Mouse (Mus musculus) urinary bladder, postnatal 25 days (tissue): ENCODE data around the gene Cmtm6.

Source experiments
- DNase-seq: peaks from one replicate; pipeline ENCODE4 v3.0.0; 2022; ENCODE audit warnings: low spot score

Gene Cmtm6

DNA sequence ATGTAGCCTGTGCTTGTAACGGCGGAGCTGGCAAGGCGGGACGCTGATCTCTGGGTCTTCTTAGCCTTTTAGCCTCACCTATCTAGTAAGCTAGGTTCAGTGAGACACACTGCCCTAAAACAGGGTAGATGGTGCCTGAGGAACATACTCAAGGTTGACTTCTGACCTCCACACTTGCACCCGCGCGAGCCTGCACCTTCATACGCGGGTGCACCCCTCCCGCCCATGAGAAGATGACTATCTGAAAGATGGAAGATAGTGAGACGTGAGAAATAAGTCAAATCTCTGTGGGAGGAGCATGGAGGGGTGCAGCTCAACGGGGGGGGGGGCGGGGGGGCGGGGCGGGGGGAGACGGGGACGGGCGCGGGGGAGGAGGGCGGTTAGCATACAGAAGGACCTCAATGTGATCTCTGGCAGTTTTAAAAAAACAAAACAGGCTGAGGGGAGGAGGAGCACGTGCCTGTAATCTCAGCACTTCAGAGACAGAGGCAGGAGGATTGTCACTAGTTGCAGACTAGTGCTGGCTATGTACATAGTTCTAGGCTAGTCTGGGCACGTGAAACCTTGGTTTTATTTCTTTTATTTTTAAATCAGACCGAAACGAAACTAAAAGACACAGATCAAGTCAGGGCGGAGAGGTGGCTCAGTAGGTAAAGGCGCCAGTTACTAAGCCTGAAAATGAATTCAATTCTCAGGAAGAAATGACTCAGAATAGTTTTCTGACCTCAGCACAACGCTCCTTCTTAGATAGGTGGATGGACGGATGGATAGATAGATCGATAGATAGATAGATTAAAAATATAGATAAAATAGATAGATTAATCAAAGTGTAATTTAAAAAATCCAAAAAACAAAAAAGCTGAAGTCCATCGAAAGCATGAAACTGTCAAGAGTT lies 758 bp upstream of the Cmtm6 start:
- DNase-seq, result no peak

DNA sequence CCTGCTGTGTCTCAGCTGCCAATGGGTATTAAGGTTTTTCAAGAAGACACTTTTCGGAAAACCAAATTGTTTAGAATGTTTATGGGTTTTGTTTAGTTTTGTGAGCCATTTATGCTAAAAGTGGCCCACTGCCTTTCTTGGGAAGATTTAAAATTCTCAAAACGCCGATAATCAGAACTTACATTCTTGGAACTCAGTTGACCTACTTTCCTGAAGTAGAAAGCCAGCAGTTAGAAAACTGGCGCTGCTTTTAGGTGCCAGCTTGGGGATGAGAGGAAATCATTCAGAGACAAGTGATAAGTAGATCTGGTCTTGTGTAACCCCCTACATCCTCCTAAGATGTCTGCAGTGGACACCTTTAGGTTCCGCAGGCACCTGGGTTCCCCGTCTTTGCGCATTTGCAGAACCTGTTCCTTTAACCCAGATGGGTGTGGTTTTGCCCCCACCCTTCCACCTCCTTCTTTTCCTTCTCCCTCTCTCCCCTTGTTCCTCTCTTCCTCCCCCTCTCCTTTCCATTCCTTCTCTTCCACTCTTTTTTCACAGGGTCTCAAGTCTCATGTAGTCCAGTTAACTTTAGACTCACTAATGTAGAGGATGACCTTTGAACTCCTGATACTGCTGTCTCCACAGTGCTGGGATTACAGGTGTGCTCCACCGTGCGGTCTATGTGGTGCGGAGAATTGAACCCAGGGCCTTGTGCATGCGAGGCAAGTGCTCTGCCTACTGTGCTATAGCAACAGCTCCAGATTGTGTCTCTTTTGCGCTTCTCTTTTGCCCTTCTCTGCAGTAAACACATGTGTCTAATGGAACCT lies 1.2 kb downstream of the Cmtm6 start:
- DNase-seq, result no peak

DNA sequence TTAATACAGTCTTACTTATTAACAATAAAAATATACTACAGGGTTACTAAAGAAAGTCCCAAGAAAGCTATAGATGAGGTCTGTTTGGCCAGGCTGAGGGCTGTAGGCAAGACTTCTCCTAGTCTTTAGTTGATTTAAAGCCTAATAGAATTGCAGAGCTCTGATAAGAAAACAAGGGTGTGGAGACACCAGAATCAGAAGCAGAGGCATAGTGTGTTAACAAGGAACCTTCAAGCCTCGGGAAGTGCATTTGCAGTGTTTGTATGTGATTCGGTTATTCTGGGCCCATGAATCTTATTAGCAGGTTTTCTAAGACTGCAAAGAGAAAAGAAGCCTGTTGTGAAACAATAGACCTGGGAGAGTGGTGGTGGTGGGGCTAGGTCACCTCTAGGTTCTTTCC lies 2.3 kb downstream of the Cmtm6 start:
- no peak for DNase-seq

DNA sequence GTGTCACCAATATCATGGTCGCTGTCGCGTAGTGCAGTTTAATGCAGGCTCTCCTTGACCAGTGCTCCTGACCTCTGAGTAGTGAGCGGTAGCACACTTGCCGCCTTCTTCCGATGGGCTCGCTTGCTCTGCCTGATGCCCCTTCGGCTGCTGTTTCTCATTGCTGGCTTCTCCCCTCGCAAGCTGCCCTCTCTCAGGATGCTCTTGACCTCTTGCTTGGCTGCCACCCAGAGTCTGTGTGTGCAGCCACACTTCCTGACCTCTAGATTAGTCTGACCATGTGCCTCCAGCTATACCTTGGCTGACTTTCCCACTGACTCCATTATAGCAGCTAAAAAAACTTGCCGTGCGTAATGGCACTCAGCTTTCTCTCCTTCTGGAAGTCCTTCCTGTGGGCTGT lies 5.5 kb downstream of the Cmtm6 start:
- DNase-seq, result no peak

DNA sequence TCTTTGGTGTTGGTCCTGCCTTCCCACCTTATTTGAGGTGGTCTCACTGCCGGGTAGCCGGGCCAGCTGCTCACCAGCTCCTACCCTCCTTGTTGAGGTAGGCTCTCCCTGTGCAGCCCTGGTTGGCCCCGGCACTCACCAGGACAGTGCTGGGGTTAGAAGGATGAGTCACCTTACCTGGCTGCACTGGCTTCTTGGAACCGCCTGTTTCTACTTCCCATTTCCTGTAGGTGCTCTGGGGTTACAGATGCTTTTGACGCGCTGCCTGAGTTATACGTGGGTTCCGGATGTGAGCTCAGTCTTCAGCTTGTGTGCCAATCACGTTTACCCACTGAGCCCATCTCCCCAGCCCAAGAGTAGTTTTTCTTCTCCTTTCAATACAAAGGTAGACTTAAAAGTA lies 9.4 kb downstream of the Cmtm6 start:
- no peak for DNase-seq

DNA sequence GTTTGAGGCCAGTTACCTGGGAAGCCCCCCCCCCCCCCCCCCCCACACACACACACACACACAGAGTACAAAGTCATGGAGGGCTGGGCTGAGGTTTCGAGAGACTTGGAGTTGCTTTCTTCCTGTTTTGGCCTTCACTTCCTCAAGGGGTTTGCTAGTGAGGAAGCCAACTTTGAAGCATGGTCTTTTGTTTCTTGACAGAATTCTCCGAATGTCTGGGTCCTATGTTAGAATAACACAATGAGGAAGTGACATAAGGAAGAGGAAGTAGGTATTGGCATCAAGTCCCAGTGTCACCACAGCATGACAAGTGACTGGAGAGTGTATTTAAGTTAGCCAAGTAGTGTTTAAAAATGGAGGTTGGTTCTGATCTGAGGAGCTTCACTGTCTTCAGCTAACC lies 11.8 kb downstream of the Cmtm6 start:
- no peak for DNase-seq

DNA sequence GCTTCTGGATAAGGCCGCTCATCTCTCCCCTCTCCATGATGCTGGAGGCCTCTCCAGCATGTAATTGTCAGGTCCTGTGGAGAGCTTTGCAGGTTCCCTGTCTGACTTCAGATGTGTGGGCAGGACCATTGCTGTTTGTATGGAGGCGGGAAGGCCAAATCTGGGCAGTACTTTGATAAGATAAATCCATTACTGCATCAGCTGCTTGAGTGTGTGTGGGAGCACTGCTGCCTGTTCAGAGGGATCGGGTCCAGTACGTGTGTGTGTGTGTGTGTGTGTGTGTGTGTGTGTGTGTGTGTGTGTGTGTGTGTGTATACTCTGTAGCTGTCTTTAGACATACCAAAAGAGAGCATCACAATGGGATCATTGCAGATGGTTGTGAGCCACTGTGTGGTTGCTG lies 14.2 kb downstream of the Cmtm6 start:
- no peak for DNase-seq

DNA sequence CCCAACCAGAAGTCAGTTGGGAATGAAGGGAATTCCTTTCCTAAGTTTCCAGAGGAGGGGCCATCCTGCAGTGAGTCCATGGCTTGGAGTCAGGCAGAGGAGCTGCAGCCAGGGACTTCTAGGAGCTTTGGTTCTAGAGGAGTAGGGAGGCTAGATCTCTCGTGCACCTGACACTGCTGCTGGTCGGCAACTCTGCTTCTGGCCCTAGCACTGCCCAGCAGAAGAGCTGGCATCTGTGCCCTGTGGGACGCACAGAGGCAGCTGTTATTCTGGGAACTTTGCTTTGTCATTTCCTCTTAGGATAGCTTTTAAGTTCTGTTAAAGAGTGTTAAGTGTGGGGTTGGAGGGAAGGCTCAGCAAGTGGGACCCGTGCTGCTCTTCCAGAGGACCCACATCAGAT lies 14.7 kb downstream of the Cmtm6 start:
- no peak for DNase-seq

DNA sequence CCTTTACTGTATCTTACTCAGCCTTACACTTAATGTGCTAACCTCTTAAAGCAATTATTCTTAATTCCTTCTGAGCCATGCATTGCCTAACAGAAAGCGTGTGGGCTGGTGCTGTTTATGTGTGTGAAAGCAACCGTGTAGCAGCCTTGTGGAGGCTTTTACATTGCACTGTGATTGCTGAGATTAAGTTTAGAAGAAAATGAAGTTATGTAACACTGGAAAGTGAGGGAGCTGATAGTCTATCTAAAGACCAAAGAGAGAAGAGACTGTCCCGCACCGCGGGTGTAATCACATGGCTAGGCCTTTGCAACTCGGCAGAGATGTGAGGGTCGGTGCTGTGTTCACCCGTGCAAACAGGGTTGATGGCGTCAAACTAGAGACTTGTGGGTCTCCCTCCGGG lies 16.1 kb downstream of the Cmtm6 start:
- DNase-seq, result no peak

DNA sequence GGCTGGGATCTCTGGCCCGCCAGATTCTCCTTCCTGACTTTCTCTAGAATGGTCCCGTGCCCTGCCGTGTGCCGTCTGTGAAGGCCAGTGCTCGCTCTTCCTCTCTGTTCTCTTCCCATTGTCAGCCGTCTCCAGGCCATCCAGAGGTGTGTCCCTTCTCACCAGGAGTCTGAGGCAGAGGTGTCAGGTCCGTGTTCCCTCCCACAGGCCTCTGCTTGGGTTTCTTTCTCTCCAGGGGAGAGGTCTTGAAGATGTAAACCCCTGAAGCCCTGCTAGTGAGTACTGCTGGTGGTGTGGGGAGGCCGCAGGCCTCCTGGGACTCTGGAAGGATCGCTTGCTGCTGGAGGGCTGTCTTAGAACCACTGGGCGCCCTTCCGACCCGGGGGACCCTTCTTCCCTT lies 16.6 kb downstream of the Cmtm6 start:
- DNase-seq, result no peak

DNA sequence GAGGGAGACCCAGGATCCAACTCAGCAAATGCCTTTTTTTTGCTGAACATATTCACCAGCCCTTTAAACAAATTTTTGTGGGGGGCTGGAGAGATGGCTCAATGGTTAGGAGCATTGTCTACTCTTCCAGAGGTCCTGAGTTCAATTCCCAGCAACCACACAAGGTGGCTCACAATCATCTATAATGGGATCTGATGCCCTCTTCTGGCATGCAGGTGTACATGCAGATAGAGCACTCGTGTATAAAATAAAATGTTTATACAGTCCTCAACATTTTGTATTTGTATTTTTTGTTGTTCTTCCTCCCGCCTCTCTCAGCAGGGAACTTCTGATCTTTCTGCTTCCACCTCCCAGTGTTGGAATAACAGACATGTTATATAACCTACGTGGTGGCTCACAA lies 20.7 kb downstream of the Cmtm6 start:
- no peak for DNase-seq

DNA sequence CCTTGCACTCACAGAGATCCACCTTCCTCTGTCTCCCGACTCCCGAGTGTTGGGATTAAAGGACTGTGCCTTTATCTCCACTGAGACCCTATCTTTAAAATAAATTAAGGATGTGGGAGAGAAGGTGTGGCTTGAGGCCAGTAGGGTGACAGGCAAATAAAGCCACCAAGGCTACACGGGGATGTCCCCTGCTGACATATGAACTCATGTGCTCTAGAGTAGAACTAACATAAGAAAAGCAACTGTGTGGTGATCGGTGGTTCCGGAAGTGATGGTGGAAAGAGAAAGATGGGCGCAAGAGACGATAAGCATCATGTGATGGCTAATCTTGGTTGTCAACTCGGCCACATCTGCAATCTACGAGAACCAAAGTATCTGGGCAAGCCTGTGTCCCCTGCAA lies 21.4 kb downstream of the Cmtm6 start:
- DNase-seq, result no peak

DNA sequence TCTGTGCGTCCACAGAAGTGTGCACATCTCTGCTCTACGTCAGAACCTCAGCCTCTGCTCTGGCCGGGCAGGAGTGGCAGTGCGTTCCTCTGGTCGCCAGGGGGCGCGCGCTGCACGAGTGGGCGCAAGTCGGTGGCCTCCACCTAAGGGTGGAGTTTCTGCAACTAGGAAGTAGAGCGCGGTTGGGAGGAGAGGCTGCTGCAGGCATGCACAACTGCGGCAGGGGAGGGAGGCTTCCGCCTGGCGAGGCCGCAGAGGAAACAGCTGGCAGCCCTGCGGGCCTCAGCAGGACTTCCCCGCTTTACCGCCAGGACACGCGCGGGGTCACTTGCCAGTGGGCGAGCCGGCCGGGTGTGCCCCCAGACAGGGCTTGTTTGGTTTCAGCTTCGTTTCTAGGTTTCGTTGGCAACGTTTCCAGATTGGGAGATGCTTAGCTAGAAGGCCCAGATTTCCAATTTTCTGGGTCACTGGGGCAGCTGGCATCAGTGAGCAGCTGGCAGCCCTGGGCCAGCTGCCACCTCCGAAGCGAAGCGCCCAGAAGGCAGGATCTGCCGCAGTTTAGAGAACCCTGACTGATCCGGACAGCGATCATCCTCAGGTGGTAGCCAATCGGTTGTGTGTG lies 22.1 kb downstream of the Cmtm6 start:
- DNase-seq, result peak; percentile 94

DNA sequence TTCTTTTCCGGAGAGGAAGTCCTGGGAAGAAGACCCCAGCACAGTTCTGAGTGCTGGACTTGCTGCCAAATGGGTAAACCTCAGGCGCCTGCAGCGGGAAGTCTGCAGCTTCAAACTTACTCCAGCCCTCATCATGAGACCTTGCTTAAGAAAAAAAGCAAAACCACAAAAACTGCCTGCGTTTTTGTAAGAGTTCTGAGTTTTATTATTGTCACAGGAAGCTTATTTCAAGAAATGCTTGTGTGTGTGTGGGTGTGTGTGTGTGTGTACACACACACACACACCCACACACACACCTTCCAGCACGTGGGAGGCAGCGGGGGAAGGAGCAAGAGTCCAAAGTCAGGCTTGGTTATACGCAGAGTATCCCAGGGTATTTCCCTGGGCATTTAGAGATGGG lies 27.4 kb downstream of the Cmtm6 start:
- no peak for DNase-seq

DNA sequence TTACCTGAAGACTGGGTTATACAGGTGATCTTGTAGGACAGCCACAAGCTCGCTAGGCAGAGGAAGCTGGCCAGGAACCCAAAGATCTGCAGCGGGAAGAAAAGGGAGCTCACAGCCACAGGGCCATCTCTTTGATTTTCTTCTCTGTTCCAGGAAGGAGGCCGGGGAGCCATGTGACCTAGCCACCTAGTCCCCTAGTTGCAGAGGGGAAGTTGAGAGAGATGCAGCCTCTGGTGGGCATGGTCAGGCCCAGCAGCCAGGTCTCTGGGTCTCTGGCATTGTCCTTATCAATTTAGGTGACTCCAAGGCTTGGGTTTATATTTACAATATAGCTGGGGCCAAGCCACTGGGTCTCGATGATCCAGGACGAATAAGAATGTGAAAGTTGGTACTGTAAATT lies 27.9 kb downstream of the Cmtm6 start:
- DNase-seq, result no peak

DNA sequence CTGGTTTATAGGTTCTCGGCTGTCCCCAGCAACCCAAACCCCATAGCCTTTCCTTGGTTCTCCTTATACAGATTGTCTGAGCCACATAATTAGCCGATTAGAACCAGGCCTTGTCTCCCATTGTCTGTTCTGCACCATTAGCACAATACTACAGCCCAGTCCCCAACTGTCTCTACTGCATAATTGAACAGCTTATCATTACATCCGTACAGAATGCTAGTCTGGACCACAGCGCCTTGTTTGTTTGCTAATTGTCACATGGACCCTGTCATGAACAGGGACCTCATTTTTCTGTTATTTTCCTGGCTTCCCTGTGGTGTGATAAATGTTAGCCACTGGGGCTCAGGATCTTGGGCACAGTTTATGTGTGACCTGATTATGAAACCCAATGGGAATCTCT lies 29.0 kb downstream of the Cmtm6 start:
- DNase-seq, result no peak

DNA sequence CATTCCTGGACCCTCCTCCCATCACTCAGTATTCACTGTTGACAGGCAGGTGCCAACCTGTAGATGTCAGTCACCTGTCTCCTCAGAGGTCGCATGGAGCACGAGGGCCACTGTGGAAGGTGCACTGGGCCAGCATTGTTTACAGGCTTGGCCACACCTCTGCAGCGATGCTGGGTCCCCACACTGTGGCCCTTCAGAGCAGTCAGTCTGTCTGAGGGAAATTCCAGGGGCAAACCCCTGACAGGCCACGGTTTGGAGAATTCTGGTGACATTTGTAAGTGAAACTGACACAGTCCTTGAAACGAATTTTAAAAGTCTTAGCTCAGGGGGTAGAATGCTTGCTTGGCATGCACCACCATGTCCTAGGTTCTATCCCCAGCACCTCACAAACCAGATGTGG lies 29.4 kb downstream of the Cmtm6 start:
- no peak for DNase-seq

DNA sequence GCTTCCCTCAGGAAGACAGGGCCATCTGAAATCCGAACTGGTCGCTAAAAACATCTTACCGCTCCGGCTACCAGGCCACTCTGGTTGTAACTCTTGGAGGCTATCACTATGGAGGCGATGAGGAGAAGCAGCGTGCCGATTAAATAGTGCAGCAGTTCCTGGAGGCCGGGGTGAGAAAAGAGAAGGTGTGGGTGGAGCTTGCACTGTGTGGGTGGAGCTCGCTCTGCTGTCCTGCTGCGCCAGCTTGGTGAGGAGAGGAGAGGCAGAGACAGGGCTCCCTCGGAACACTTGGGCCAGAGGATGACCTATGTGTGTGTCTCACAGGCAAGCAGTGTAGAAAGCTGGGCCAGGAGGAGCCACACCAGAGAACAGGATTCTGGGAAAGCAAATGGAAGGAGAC lies 30.9 kb downstream of the Cmtm6 start:
- no peak for DNase-seq

DNA sequence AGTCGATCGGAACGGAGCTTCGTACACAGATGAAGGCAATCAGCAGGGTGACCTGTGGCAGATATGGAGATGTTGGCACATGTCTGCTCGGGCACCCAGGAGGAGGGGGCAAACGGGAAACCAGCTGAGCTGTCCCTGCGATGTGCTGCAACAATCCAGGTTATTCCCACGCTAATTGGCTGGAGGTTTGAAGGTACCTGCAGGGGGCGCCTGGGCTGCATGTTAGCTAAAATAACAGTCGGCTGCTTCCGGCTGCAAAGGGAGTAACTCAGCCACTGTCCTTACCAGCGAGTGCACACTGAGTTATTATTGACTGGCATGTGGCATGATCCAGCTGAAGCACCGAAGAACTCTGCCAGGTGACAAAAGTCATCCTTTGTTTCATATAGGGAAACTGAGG lies 32.4 kb downstream of the Cmtm6 start:
- DNase-seq, result no peak

DNA sequence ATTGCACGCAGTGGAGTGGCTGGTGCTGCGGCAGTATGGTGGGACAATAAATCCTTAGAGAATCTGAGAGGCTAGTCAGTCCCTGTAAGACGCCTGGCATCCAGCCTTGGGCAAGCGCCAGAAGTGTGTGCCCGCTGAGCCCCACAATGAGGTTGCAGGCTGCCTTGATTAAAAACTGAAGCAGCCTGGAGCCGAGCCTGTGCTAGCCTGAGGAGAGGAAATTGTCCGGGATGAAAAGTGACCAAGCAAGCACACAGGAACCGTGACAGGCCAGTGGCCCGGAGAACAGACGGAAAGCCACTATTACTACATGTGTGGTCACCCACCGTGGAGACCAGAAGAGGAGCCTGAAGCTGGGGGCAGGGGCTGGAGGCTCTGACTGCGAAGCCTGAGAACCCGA lies 36.1 kb downstream of the Cmtm6 start:
- DNase-seq, result no peak

DNA sequence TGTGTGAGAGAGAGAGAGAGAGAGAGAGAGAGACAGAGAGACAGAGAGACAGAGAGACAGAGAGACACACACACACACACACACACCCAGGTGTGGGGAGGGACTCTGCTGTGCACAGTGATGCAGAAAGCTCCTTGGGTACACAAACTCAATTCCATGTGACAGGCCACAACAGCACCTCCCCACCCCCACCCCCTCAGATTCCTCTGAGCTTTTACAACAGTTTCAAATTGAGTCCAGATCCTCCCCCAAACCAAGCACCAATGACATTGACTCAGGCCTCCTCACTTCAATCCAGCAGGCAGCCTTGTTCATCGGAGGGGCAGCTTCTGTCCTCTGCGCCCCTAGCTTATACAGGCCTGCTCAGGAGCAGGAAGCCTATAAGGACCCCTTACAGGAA lies 36.6 kb downstream of the Cmtm6 start:
- DNase-seq, result no peak

DNA sequence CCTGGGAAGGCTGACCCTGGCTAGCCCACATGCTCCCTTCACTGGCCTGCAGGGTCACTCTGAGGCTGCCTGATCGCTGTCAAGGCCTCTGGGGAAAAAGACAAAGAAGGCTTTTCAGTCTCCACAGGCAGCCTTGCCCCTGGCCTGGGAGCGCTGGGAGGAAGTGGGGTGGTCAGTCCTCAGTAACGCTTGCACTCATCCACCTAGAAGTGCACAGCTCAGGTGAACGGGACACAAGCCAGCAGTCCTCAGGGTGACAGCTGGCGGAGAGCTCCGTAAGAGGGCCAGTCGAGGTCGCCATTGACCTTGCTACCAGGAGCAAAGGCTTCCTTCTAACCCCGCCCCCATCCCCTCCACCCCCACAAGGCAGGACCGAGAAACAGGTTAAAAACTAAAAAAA lies 37.1 kb downstream of the Cmtm6 start:
- DNase-seq, result no peak

DNA sequence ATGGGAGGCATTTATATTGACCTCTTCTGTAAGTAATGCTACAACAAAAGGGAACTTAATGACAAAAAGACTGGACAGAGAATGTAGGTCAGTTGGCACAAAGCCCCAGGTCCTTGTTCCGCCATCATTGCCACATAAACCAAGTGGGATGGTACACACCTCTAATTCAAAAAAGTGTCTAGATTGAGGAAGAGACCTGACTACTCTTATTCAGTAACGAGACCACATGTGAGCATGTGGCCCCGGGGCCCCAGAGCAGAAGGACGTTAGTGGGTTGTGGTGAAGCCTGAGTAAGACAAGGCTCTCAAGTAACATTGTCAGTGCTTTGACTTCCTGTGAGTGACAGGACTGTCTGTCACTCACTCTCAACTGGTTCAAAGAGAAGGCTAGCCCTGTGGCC lies 39.3 kb downstream of the Cmtm6 start:
- no peak for DNase-seq
